Mouse (Mus musculus): ENCODE data around the gene Plcg1. TPM values are rescaled to one million over a fixed set of nuclear protein-coding genes. Genes with fewer than 3 reads are reported as not detected.

Plcg1 gene
- polyA plus RNA-seq, 1 experiment from 2014 or later, result 50.4 TPM

DNA sequence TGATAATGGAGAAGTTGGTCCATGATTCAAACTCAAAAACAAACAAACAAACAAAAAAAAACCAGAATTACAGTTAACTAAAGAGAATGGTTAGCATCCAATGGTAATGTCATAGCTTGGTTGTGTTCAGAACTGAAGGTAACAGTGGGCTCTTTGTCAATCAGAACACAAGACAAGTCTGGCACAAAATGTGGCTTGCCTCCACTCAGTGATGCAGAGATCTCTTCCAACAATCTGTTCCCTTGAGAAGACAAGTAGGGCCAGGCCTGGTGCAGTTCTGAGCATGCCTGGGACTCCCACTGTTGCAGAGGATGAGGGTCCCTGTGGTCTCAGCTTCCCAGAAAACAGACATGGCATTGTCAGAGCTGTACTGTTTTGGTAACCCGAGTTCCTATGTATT lies 39.8 kb downstream of the Plcg1 start:
- Histone ChIP-seq H3K9ac (ENCODE audit: low read depth, low read length) (no peak overlapping the region), H3K27me3 (replicated peaks; ENCODE audit: control insufficient read depth, insufficient read depth, low read length) (no peaks in the 10 kb centered on the region), H3K4me3 (ENCODE audit: low read depth, low read length) (no peak overlapping the region), H3K9me3 (ENCODE audit: control insufficient read depth, low read length) (no peaks in the 10 kb centered on the region), H3K27ac (replicated peaks; ENCODE audit: low read depth, low read length) (no peak overlapping the region), H3K4me2 (ENCODE audit: low read depth, low read length) (no peak overlapping the region), H3K4me1 (ENCODE audit: control insufficient read depth, insufficient read depth, low read length) (no peaks in the 10 kb centered on the region), H3K36me3 (ENCODE audit: control insufficient read depth, insufficient read depth, low read length) (peaks cover 35% of the 10 kb centered on the region)
- DNase-seq (ENCODE audit: low spot score) (no peak), ATAC-seq (ENCODE audit: low read depth) (no peak)
- WGBS, result 70% methylated on average over 1 of the region's 1 CpGs

DNA sequence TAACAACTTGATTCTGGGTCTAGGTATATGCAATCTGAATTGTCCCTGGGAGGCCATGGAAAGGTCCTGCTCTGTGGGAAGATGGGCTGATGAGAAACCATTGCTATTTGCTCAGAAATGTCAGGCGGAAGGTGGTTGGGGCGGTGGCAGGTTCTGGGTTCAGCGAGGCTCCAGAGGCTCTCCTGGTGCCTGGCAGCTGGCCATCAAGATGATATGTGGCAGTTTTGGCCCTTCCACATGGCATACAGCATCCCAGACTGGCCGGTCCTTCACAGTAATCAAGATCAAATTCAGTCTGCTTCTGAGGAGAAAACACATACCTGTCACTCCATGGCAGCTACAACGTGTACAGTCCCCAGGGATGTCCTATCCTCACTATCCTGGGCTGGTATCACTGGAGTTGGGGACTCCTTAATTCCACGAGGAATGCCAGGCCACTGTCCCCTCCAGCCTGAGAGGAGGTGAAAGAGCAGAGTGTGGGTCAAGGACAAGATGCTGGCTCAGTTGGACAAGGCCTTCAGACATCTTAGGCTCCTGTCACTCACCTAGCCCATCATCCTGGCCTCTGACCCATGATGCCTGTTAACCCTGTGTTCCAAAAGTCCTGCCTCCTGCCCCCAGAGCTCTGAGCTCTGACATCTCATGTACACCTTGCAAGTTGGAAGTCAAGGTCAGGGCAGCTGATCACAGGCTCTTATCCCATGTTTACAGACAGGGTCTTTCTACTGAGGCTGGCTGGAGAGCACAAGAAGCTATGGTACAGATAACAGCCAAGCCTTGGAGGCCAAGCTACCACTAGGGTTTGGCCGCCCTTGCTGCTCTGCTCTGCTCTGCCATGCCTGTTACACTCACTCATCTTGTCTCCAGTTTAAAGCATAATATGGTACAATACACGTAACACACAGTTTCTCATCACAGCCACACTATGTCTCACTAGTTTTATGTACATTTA lies 40.5 kb downstream of the Plcg1 start:
- Histone ChIP-seq H3K27me3 (replicated peaks; ENCODE audit: control insufficient read depth, insufficient read depth, low read length) (no peaks in the 10 kb centered on the region), H3K27ac (replicated peaks; ENCODE audit: low read depth, low read length) (no peak overlapping the region), H3K9ac (ENCODE audit: low read depth, low read length) (no peak overlapping the region), H3K4me2 (ENCODE audit: low read depth, low read length) (no peak overlapping the region), H3K36me3 (ENCODE audit: control insufficient read depth, insufficient read depth, low read length) (peaks cover 28% of the 10 kb centered on the region), H3K4me3 (ENCODE audit: low read depth, low read length) (no peak overlapping the region), H3K9me3 (ENCODE audit: control insufficient read depth, low read length) (no peaks in the 10 kb centered on the region), H3K4me1 (ENCODE audit: control insufficient read depth, insufficient read depth, low read length) (no peaks in the 10 kb centered on the region)
- DNase-seq (ENCODE audit: low spot score), result no peak
- no peak for ATAC-seq (ENCODE audit: low read depth)
- 79% methylated on average over 8 of the region's 8 CpGs for WGBS

DNA sequence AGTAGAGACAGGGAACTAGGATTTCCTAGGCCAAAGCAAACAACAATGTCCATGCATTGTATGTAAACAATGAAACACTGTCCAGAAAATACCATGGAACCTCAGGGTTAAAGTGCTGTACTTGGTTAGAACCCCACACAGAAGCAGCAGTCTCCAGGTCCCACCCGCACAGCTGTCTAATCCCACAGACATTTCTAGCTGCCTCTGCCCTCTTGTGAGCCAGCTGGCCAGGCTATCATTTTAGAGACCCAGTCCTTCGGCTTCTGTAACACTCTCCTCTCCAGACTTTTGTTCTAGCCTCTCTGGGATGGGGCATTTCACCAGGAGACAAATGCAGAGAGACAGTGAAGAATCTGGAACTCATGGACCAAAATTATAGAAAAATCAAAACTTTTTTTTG lies 46.9 kb downstream of the Plcg1 start:
- Histone ChIP-seq H3K36me3 (ENCODE audit: control insufficient read depth, insufficient read depth, low read length) (peaks cover 29% of the 10 kb centered on the region), H3K4me3 (ENCODE audit: low read depth, low read length) (no peak overlapping the region), H3K9ac (ENCODE audit: low read depth, low read length) (no peak overlapping the region), H3K4me1 (ENCODE audit: control insufficient read depth, insufficient read depth, low read length) (no peaks in the 10 kb centered on the region), H3K27ac (replicated peaks; ENCODE audit: low read depth, low read length) (no peak overlapping the region), H3K9me3 (ENCODE audit: control insufficient read depth, low read length) (no peaks in the 10 kb centered on the region), H3K4me2 (ENCODE audit: low read depth, low read length) (no peak overlapping the region), H3K27me3 (replicated peaks; ENCODE audit: control insufficient read depth, insufficient read depth, low read length) (no peaks in the 10 kb centered on the region)
- DNase-seq (ENCODE audit: low spot score) (peak; percentile 45), ATAC-seq (ENCODE audit: low read depth) (no peak)
- WGBS, result 61% methylated on average over 2 of the region's 2 CpGs

DNA sequence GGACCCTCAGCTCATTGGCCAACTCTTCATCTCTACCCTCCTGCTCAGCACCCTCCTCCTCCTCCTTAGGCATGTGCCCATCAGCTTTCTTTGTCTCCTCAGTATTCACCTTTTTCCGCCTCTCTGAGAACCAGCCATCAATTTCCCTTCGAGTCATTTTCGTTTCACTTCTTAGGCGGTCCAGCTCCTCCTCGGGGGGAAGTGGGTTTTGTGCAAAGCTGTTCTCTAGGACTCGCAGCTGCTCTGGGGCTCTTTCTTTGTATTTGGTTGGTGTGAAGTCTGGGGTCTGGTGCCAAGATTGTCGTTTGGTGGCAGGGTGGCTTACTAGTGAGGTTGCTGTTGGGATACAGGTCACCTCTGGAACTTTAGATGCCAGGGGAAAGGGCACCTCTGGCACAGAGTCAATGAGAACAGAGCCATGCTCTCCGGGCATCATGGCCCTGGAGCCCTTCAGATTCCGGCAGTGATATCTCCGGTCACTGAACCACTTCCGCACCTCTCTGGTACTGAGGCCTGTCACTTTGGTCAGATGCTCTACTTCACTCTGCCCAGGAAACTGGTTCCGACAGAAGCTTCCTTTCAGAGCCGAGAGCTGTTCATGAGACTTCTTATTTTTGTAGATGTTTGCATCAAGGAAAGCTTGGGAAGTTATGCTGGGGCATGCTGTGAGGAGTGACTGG lies 49.2 kb downstream of the Plcg1 start:
- no peak for ATAC-seq (ENCODE audit: low read depth)
- H3K9me3 ChIP-seq (ENCODE audit: control insufficient read depth, low read length), result no peaks in the 10 kb centered on the region
- no peak overlapping the region for H3K27ac ChIP-seq (replicated peaks; ENCODE audit: low read depth, low read length)
- no peak overlapping the region for H3K4me2 ChIP-seq (ENCODE audit: low read depth, low read length)
- 88% methylated on average over 13 of the region's 13 CpGs for WGBS
- peaks cover 26% of the 10 kb centered on the region for H3K36me3 ChIP-seq (ENCODE audit: control insufficient read depth, insufficient read depth, low read length)
- no peaks in the 10 kb centered on the region for H3K27me3 ChIP-seq (replicated peaks; ENCODE audit: control insufficient read depth, insufficient read depth, low read length)
- H3K9ac ChIP-seq (ENCODE audit: low read depth, low read length), result no peak overlapping the region
- no peak overlapping the region for H3K4me3 ChIP-seq (ENCODE audit: low read depth, low read length)
- H3K4me1 ChIP-seq (ENCODE audit: control insufficient read depth, insufficient read depth, low read length), result no peaks in the 10 kb centered on the region
- DNase-seq (ENCODE audit: low spot score), result no peak

DNA sequence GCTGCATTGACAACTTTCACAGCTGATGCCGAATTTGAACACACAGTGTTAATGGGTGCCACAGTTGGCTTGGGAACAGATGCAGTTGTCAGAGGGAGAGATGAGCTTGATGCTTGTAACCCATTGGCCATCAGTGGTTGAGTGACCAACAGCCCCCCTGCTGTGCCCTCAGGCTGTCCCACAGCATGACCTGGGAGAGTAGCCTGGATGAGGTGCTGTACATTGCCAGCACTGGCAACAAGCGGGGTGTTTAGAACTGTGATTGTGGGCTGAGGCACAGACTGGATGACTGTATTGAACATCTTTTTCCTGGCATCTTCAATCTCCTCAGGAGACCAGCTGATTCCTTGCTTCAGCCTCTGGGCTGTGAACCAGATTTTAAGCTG lies 49.7 kb downstream of the Plcg1 start:
- no peak for ATAC-seq (ENCODE audit: low read depth)
- H3K9me3 ChIP-seq (ENCODE audit: control insufficient read depth, low read length), result no peaks in the 10 kb centered on the region
- WGBS, result 100% methylated on average over 2 of the region's 2 CpGs

DNA sequence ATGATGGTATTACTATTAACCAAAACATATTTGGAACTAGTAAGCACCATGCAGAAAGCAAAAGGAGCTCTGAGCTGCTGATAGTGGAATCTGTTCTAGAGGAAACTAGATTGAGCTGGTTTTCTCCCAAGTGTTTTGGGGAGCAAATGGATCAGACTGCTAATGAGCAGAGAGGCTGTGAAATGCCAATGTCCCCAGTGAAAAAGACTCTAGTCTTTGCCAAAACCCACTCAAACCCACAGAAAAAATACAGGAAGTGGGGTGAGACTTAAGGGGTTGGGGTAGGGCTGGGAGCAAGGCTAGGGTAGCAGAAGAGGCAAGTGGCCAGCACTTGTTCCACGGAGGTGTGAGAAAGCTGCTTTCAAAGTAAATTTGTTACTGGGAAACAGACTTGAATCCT lies 55.2 kb downstream of the Plcg1 start:
- DNase-seq (ENCODE audit: low spot score) (no peak), ATAC-seq (ENCODE audit: low read depth) (no peak)
- H3K9me3 ChIP-seq (ENCODE audit: control insufficient read depth, low read length), result no peaks in the 10 kb centered on the region
- H3K27ac ChIP-seq (replicated peaks; ENCODE audit: low read depth, low read length), result no peak overlapping the region
- no peak overlapping the region for H3K4me2 ChIP-seq (ENCODE audit: low read depth, low read length)
- H3K36me3 ChIP-seq (ENCODE audit: control insufficient read depth, insufficient read depth, low read length), result peaks cover 6% of the 10 kb centered on the region; the same call in 1 of the 2 replicates
- no peak overlapping the region for H3K4me3 ChIP-seq (ENCODE audit: low read depth, low read length)
- no peak overlapping the region for H3K9ac ChIP-seq (ENCODE audit: low read depth, low read length)
- 60% methylated on average over 1 of the region's 1 CpGs for WGBS
- peaks cover 4% of the 10 kb centered on the region; the same call in 1 of the 2 replicates for H3K4me1 ChIP-seq (ENCODE audit: control insufficient read depth, insufficient read depth, low read length)
- H3K27me3 ChIP-seq (replicated peaks; ENCODE audit: control insufficient read depth, insufficient read depth, low read length), result no peaks in the 10 kb centered on the region

More for the DNA sequence above, 49.7 kb downstream of the Plcg1 start:
- Histone ChIP-seq H3K9ac (ENCODE audit: low read depth, low read length) (no peak overlapping the region), H3K4me1 (ENCODE audit: control insufficient read depth, insufficient read depth, low read length) (0 out of 2 replicates have a peak, but pooled peaks cover under 1% of the 10 kb centered on the region), H3K4me2 (ENCODE audit: low read depth, low read length) (no peak overlapping the region), H3K36me3 (ENCODE audit: control insufficient read depth, insufficient read depth, low read length) (peaks cover 25% of the 10 kb centered on the region; the same call in 1 of the 2 replicates), H3K27me3 (replicated peaks; ENCODE audit: control insufficient read depth, insufficient read depth, low read length) (no peaks in the 10 kb centered on the region), H3K27ac (replicated peaks; ENCODE audit: low read depth, low read length) (no peak overlapping the region), H3K4me3 (ENCODE audit: low read depth, low read length) (no peak overlapping the region)
- DNase-seq (ENCODE audit: low spot score), result no peak

DNA sequence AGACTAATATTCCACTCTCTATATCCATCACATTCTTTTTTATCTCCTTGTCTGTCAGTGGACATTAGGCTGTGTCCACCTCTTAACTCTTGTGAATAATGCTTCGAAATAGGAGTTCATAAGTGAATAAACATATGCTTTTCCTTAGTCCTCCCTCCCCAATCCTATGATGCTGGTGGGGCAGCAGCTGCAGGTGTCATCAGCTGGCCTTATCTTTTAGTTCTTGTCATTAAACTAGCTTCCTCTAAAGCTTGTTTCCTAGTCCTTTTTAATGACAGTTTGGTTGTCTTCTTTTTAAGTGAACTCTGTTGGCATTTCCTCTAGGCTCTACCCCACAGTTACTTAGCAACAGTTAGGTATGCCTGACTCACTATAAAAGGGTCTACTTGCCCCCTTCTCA lies 57.9 kb downstream of the Plcg1 start:
- WGBS, result 76% methylated on average over 1 of the region's 1 CpGs
- no peaks in the 10 kb centered on the region for H3K27me3 ChIP-seq (replicated peaks; ENCODE audit: control insufficient read depth, insufficient read depth, low read length)
- H3K27ac ChIP-seq (replicated peaks; ENCODE audit: low read depth, low read length), result no peak overlapping the region
- H3K9me3 ChIP-seq (ENCODE audit: control insufficient read depth, low read length), result no peaks in the 10 kb centered on the region
- H3K4me2 ChIP-seq (ENCODE audit: low read depth, low read length), result no peak overlapping the region
- no peaks in the 10 kb centered on the region for H3K36me3 ChIP-seq (ENCODE audit: control insufficient read depth, insufficient read depth, low read length)
- ATAC-seq (ENCODE audit: low read depth) (no peak), DNase-seq (ENCODE audit: low spot score) (no peak)
- peaks cover 4% of the 10 kb centered on the region; the same call in 1 of the 2 replicates for H3K4me1 ChIP-seq (ENCODE audit: control insufficient read depth, insufficient read depth, low read length)
- H3K9ac ChIP-seq (ENCODE audit: low read depth, low read length), result no peak overlapping the region
- H3K4me3 ChIP-seq (ENCODE audit: low read depth, low read length), result no peak overlapping the region

DNA sequence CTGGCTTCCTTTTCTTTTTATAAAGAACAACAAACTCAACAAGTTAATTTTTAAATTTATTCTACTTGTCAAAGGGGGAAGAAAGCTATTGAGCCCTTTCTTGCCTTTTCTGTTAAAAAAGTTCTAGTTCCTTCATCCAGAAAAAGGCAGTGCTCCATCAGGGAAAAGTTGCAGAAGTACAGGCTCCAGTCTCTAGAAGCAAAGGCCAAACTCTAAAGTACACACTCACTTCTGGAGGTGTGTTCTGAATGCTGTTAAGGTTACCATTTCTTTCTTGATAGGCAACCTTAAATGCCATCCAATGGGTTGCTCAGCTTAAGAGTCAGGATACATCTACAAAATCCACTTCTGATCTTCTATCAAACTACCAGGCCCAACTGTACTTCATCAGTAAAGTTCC lies 58.6 kb downstream of the Plcg1 start:
- no peak overlapping the region for H3K27ac ChIP-seq (replicated peaks; ENCODE audit: low read depth, low read length)
- H3K4me2 ChIP-seq (ENCODE audit: low read depth, low read length), result no peak overlapping the region
- ATAC-seq (ENCODE audit: low read depth) (no peak), DNase-seq (ENCODE audit: low spot score) (no peak)
- peaks cover 4% of the 10 kb centered on the region; the same call in 1 of the 2 replicates for H3K4me1 ChIP-seq (ENCODE audit: control insufficient read depth, insufficient read depth, low read length)
- H3K36me3 ChIP-seq (ENCODE audit: control insufficient read depth, insufficient read depth, low read length), result no peaks in the 10 kb centered on the region
- H3K9ac ChIP-seq (ENCODE audit: low read depth, low read length), result no peak overlapping the region
- H3K9me3 ChIP-seq (ENCODE audit: control insufficient read depth, low read length), result no peaks in the 10 kb centered on the region
- H3K4me3 ChIP-seq (ENCODE audit: low read depth, low read length), result no peak overlapping the region
- no peaks in the 10 kb centered on the region for H3K27me3 ChIP-seq (replicated peaks; ENCODE audit: control insufficient read depth, insufficient read depth, low read length)

Data from embryonic facial prominence, embryonic 14.5 days (tissue).